Mouse (Mus musculus): ENCODE measurements around the gene Nhsl1. TPM values are rescaled to one million over a fixed set of nuclear protein-coding genes. Genes with fewer than 3 reads are reported as not detected.

The Nhsl1 gene
- polyA plus RNA-seq, 1 experiment from 2014 or later = 16.7 TPM

GRCm38 (mm10) chr10:18354103-18354502 is 35.3 kb downstream of the Nhsl1 start:
- Histone ChIP-seq H3K4me1 (replicated peaks; ENCODE audit: control insufficient read depth, insufficient read depth, low read length) (no peaks in the 10 kb centered on the region), H3K4me3 (ENCODE audit: low read depth, low read length) (no peak overlapping the region), H3K9ac (ENCODE audit: low read length) (no peak overlapping the region), H3K27me3 (ENCODE audit: control insufficient read depth, insufficient read depth, low read length) (no peaks in the 10 kb centered on the region), H3K36me3 (ENCODE audit: control insufficient read depth, insufficient read depth, low read length) (no peaks in the 10 kb centered on the region), H3K9me3 (ENCODE audit: control insufficient read depth, low read length) (no peaks in the 10 kb centered on the region), H3K4me2 (ENCODE audit: low read depth, low read length, severe bottlenecking) (no peak overlapping the region), H3K27ac (ENCODE audit: low read depth, low read length) (no peak overlapping the region)
- DNase-seq (ENCODE audit: low spot score) = no peak
- ATAC-seq (replicated peaks; ENCODE audit: low FRiP score) = no peak
- 89% methylated on average over 8 of the region's 8 CpGs for WGBS

GRCm38 (mm10) chr10:18356461-18356860 is 37.7 kb downstream of the Nhsl1 start:
- WGBS = 87% methylated on average over 6 of the region's 6 CpGs

DNA sequence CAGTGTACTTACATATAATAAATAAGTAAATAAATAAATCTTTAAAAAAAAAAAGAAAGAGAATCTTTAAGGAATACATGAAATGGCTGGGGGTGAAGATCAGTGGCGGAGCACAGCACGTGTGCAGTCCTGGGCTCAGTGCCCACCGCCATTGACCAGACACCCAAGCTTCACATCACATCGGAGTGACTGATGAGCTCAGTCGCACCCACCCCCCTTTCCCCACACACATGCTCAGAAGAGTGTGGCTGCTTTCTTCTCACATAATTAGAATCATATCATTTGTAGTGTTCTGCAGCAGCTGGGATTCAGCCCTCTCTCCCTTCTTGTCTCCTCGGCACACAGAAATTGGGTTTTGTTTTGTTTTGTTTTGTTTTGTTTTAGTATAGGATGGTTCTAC is 38.4 kb downstream of the Nhsl1 start:
- Histone ChIP-seq H3K9ac (ENCODE audit: low read length) (no peak overlapping the region), H3K4me1 (replicated peaks; ENCODE audit: control insufficient read depth, insufficient read depth, low read length) (no peaks in the 10 kb centered on the region; the same call in 1 of the 2 replicates), H3K4me2 (ENCODE audit: low read depth, low read length, severe bottlenecking) (no peak overlapping the region), H3K27me3 (ENCODE audit: control insufficient read depth, insufficient read depth, low read length) (no peaks in the 10 kb centered on the region), H3K27ac (ENCODE audit: low read depth, low read length) (no peak overlapping the region), H3K4me3 (ENCODE audit: low read depth, low read length) (no peak overlapping the region), H3K36me3 (ENCODE audit: control insufficient read depth, insufficient read depth, low read length) (no peaks in the 10 kb centered on the region), H3K9me3 (ENCODE audit: control insufficient read depth, low read length) (no peaks in the 10 kb centered on the region)
- 95% methylated on average over 6 of the region's 6 CpGs for WGBS
- ATAC-seq (replicated peaks; ENCODE audit: low FRiP score) (no peak), DNase-seq (ENCODE audit: low spot score) (no peak)

More at GRCm38 (mm10) chr10:18356461-18356860, 37.7 kb downstream of the Nhsl1 start:
- H3K4me2 ChIP-seq (ENCODE audit: low read depth, low read length, severe bottlenecking) = no peak overlapping the region
- H3K36me3 ChIP-seq (ENCODE audit: control insufficient read depth, insufficient read depth, low read length) = no peaks in the 10 kb centered on the region
- H3K27ac ChIP-seq (ENCODE audit: low read depth, low read length) = no peak overlapping the region
- no peak overlapping the region for H3K4me3 ChIP-seq (ENCODE audit: low read depth, low read length)
- H3K27me3 ChIP-seq (ENCODE audit: control insufficient read depth, insufficient read depth, low read length) = no peaks in the 10 kb centered on the region
- ATAC-seq (replicated peaks; ENCODE audit: low FRiP score) (no peak), DNase-seq (ENCODE audit: low spot score) (no peak)
- no peaks in the 10 kb centered on the region for H3K9me3 ChIP-seq (ENCODE audit: control insufficient read depth, low read length)
- H3K9ac ChIP-seq (ENCODE audit: low read length) = no peak overlapping the region
- no peaks in the 10 kb centered on the region; the same call in 1 of the 2 replicates for H3K4me1 ChIP-seq (replicated peaks; ENCODE audit: control insufficient read depth, insufficient read depth, low read length)

GRCm38 (mm10) chr10:18358461-18358860 is 39.7 kb downstream of the Nhsl1 start:
- 83% methylated on average over 5 of the region's 5 CpGs for WGBS

GRCm38 (mm10) chr10:18360175-18360574 is 41.4 kb downstream of the Nhsl1 start:
- Histone ChIP-seq H3K4me1 (replicated peaks; ENCODE audit: control insufficient read depth, insufficient read depth, low read length) (no peaks in the 10 kb centered on the region; the same call in 1 of the 2 replicates), H3K9me3 (ENCODE audit: control insufficient read depth, low read length) (no peaks in the 10 kb centered on the region), H3K9ac (ENCODE audit: low read length) (no peak overlapping the region), H3K27me3 (ENCODE audit: control insufficient read depth, insufficient read depth, low read length) (no peaks in the 10 kb centered on the region), H3K4me3 (ENCODE audit: low read depth, low read length) (no peak overlapping the region), H3K36me3 (ENCODE audit: control insufficient read depth, insufficient read depth, low read length) (no peaks in the 10 kb centered on the region), H3K4me2 (ENCODE audit: low read depth, low read length, severe bottlenecking) (no peak overlapping the region), H3K27ac (ENCODE audit: low read depth, low read length) (no peak overlapping the region)
- ATAC-seq (replicated peaks; ENCODE audit: low FRiP score) = no peak
- no peak for DNase-seq (ENCODE audit: low spot score)
- WGBS = 64% methylated on average over 6 of the region's 6 CpGs

More at GRCm38 (mm10) chr10:18358461-18358860, 39.7 kb downstream of the Nhsl1 start:
- ATAC-seq (replicated peaks; ENCODE audit: low FRiP score) (no peak), DNase-seq (ENCODE audit: low spot score) (no peak)
- Histone ChIP-seq H3K4me2 (ENCODE audit: low read depth, low read length, severe bottlenecking) (no peak overlapping the region), H3K36me3 (ENCODE audit: control insufficient read depth, insufficient read depth, low read length) (no peaks in the 10 kb centered on the region), H3K9ac (ENCODE audit: low read length) (no peak overlapping the region), H3K27ac (ENCODE audit: low read depth, low read length) (no peak overlapping the region), H3K4me3 (ENCODE audit: low read depth, low read length) (no peak overlapping the region), H3K9me3 (ENCODE audit: control insufficient read depth, low read length) (no peaks in the 10 kb centered on the region), H3K27me3 (ENCODE audit: control insufficient read depth, insufficient read depth, low read length) (no peaks in the 10 kb centered on the region), H3K4me1 (replicated peaks; ENCODE audit: control insufficient read depth, insufficient read depth, low read length) (no peaks in the 10 kb centered on the region; the same call in 1 of the 2 replicates)

GRCm38 (mm10) chr10:18365432-18365831 is 46.6 kb downstream of the Nhsl1 start:
- no peak overlapping the region for H3K27ac ChIP-seq (ENCODE audit: low read depth, low read length)
- WGBS = 93% methylated on average over 6 of the region's 6 CpGs
- no peaks in the 10 kb centered on the region for H3K36me3 ChIP-seq (ENCODE audit: control insufficient read depth, insufficient read depth, low read length)
- no peaks in the 10 kb centered on the region for H3K27me3 ChIP-seq (ENCODE audit: control insufficient read depth, insufficient read depth, low read length)
- H3K9ac ChIP-seq (ENCODE audit: low read length) = no peak overlapping the region
- H3K4me2 ChIP-seq (ENCODE audit: low read depth, low read length, severe bottlenecking) = no peak overlapping the region
- no peak for ATAC-seq (replicated peaks; ENCODE audit: low FRiP score)
- DNase-seq (ENCODE audit: low spot score) = no peak
- H3K4me1 ChIP-seq (replicated peaks; ENCODE audit: control insufficient read depth, insufficient read depth, low read length) = peaks cover 2% of the 10 kb centered on the region; the same call in 1 of the 2 replicates
- H3K4me3 ChIP-seq (ENCODE audit: low read depth, low read length) = no peak overlapping the region
- H3K9me3 ChIP-seq (ENCODE audit: control insufficient read depth, low read length) = no peaks in the 10 kb centered on the region

GRCm38 (mm10) chr10:18366697-18367096 is 47.9 kb downstream of the Nhsl1 start:
- Histone ChIP-seq H3K4me2 (ENCODE audit: low read depth, low read length, severe bottlenecking) (no peak overlapping the region), H3K9me3 (ENCODE audit: control insufficient read depth, low read length) (no peaks in the 10 kb centered on the region), H3K27ac (ENCODE audit: low read depth, low read length) (no peak overlapping the region), H3K27me3 (ENCODE audit: control insufficient read depth, insufficient read depth, low read length) (no peaks in the 10 kb centered on the region), H3K4me3 (ENCODE audit: low read depth, low read length) (no peak overlapping the region), H3K9ac (ENCODE audit: low read length) (no peak overlapping the region), H3K36me3 (ENCODE audit: control insufficient read depth, insufficient read depth, low read length) (no peaks in the 10 kb centered on the region), H3K4me1 (replicated peaks; ENCODE audit: control insufficient read depth, insufficient read depth, low read length) (peaks cover 7% of the 10 kb centered on the region; the same call in 1 of the 2 replicates)
- no peak for DNase-seq (ENCODE audit: low spot score)
- WGBS = 84% methylated on average over 7 of the region's 7 CpGs
- ATAC-seq (replicated peaks; ENCODE audit: low FRiP score) = no peak

DNA sequence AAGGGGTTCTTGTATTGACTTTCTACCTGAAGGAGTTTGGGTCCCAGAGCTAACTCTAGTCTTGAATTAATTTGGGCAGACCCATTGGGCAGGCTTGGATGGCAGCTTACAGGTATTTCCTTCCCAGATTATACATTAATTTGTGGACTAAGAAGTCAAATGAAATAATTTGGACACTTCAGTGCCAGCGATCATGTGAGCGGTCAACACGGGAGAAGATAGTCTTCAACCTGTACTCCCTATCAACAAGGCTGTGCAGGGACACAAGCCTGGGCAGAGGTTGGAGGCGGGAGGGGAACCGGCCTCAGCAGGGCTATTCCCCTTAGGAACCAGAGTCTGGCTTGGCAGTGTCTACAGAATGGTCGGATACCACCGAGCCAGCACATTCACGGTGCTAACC is 49.3 kb downstream of the Nhsl1 start:
- WGBS = 88% methylated on average over 8 of the region's 8 CpGs
- H3K9me3 ChIP-seq (ENCODE audit: control insufficient read depth, low read length) = no peaks in the 10 kb centered on the region
- ATAC-seq (replicated peaks; ENCODE audit: low FRiP score) (no peak), DNase-seq (ENCODE audit: low spot score) (no peak)
- no peak overlapping the region for H3K9ac ChIP-seq (ENCODE audit: low read length)
- no peak overlapping the region for H3K4me3 ChIP-seq (ENCODE audit: low read depth, low read length)
- peaks cover 7% of the 10 kb centered on the region; the same call in 1 of the 2 replicates for H3K4me1 ChIP-seq (replicated peaks; ENCODE audit: control insufficient read depth, insufficient read depth, low read length)
- no peaks in the 10 kb centered on the region for H3K36me3 ChIP-seq (ENCODE audit: control insufficient read depth, insufficient read depth, low read length)
- no peaks in the 10 kb centered on the region; the same call in 1 of the 2 replicates for H3K27me3 ChIP-seq (ENCODE audit: control insufficient read depth, insufficient read depth, low read length)
- H3K27ac ChIP-seq (ENCODE audit: low read depth, low read length) = no peak overlapping the region
- no peak overlapping the region for H3K4me2 ChIP-seq (ENCODE audit: low read depth, low read length, severe bottlenecking)

All from forebrain, embryonic 11.5 days (tissue).